27 mouse cellular contexts compared by ENCODE assay signal in genomic region chr3:135869041-135869440, GRCm38 (mm10). TPM values are rescaled to one million over a fixed set of nuclear protein-coding genes. Genes with fewer than 3 reads are reported as not detected.
DNase-seq lines count a peak whose midpoint lies in the region; ATAC-seq and TF ChIP-seq lines count a peak whose summit lies in the region.
"Had no signal": no experiment of that assay in that cellular context is flagged by ENCODE, and none has a peak within 500 bp of the region (broad histone marks: within the 10 kb centered on the region; RNA-seq: fewer than 3 reads in every experiment).

No protein-coding gene starts in this region.

- no peak for ATAC-seq in hindbrain, postnatal 0 days
- ATAC-seq: forebrain, embryonic 13.5 days; inflammation-experienced regulatory T-cells, adult 6 months; liver, embryonic 12.5 days; liver, postnatal 0 days; midbrain, embryonic 13.5 days had no signal

- H3K4me1 ChIP-seq in hindbrain, postnatal 0 days (ENCODE audit: insufficient read depth, low read length), result no peaks in the 10 kb centered on the region
- no peaks in the 10 kb centered on the region for H3K4me1 ChIP-seq in hindbrain, embryonic 10.5 days (replicated peaks)
- H3K4me1 ChIP-seq: embryonic facial prominence, embryonic 10.5 days; embryonic facial prominence, embryonic 15.5 days; forebrain, embryonic 13.5 days; heart, embryonic 10.5 days; heart, embryonic 15.5 days; hindbrain, embryonic 12.5 days; kidney, embryonic 15.5 days; liver, embryonic 12.5 days; midbrain, embryonic 13.5 days had no signal

- no peaks in the 10 kb centered on the region for H3K9me3 ChIP-seq in hindbrain, postnatal 0 days (ENCODE audit: low read length)
- no peaks in the 10 kb centered on the region for H3K9me3 ChIP-seq in hindbrain, embryonic 10.5 days
- H3K9me3 ChIP-seq: embryonic facial prominence, embryonic 10.5 days; embryonic facial prominence, embryonic 15.5 days; forebrain, embryonic 13.5 days; G1E; heart, embryonic 10.5 days; heart, embryonic 15.5 days; hindbrain, embryonic 12.5 days; kidney, embryonic 15.5 days; liver, embryonic 12.5 days; midbrain, embryonic 13.5 days had no signal

- no peak overlapping the region for H3K27ac ChIP-seq in hindbrain, postnatal 0 days
- H3K27ac ChIP-seq in hindbrain, embryonic 10.5 days, result no peak overlapping the region
- H3K27ac ChIP-seq: embryonic facial prominence, embryonic 10.5 days; embryonic facial prominence, embryonic 15.5 days; forebrain, embryonic 13.5 days; heart, embryonic 10.5 days; heart, embryonic 15.5 days; hindbrain, embryonic 12.5 days; kidney, embryonic 15.5 days; liver, embryonic 12.5 days; midbrain, embryonic 13.5 days had no signal

- no peak overlapping the region for H3K9ac ChIP-seq in hindbrain, postnatal 0 days (replicated peaks; ENCODE audit: low read length)
- H3K9ac ChIP-seq: embryonic facial prominence, embryonic 15.5 days; forebrain, embryonic 13.5 days; heart, embryonic 15.5 days; hindbrain, embryonic 12.5 days; kidney, embryonic 15.5 days; liver, embryonic 12.5 days; liver, postnatal 0 days; midbrain, embryonic 13.5 days had no signal

- H3K27me3 ChIP-seq in hindbrain, postnatal 0 days (ENCODE audit: insufficient read depth, low read length), result no peaks in the 10 kb centered on the region
- no peaks in the 10 kb centered on the region for H3K27me3 ChIP-seq in hindbrain, embryonic 10.5 days (ENCODE audit: insufficient read depth, poor library complexity, severe bottlenecking)
- H3K27me3 ChIP-seq: embryonic facial prominence, embryonic 15.5 days; forebrain, embryonic 13.5 days; heart, embryonic 15.5 days; hindbrain, embryonic 12.5 days; kidney, embryonic 15.5 days; liver, embryonic 12.5 days; midbrain, embryonic 13.5 days had no signal

- DNase-seq in cerebellum, adult 18-20 months, result peak; percentile 34 to 35
- DNase-seq in cerebellum, adult 8-10 months, result no peak
- DNase-seq in hindbrain, postnatal 0 days (ENCODE audit: low spot score), result peak; percentile 15
- DNase-seq in hindbrain, embryonic 10.5 days (ENCODE audit: low spot score), result no peak
- peak; percentile 35 for DNase-seq in brain, embryonic 14.5 days (ENCODE audit: low read depth)
- peak; percentile 27 to 31 for DNase-seq in cerebellum, postnatal 36 days
- no peak for DNase-seq in adrenal gland, postnatal 10 days
- DNase-seq: adrenal gland, adult 8-10 months; gastrocnemius, postnatal 25 days; heart, adult 11 months; kidney, adult 11 months; kidney, postnatal 25 days; liver, postnatal 0 days; lung, postnatal 36 days; thymus, adult 18-20 months; thymus, postnatal 25 days had no signal

- no peak overlapping the region for H3K4me2 ChIP-seq in hindbrain, postnatal 0 days (ENCODE audit: low read depth, low read length)
- H3K4me2 ChIP-seq: embryonic facial prominence, embryonic 15.5 days; forebrain, embryonic 13.5 days; heart, embryonic 15.5 days; hindbrain, embryonic 12.5 days; kidney, embryonic 15.5 days; liver, embryonic 12.5 days; midbrain, embryonic 13.5 days had no signal

- no peak overlapping the region for H3K4me3 ChIP-seq in hindbrain, postnatal 0 days (ENCODE audit: low read length)
- no peak overlapping the region for H3K4me3 ChIP-seq in hindbrain, embryonic 10.5 days
- H3K4me3 ChIP-seq: embryonic facial prominence, embryonic 10.5 days; embryonic facial prominence, embryonic 15.5 days; forebrain, embryonic 13.5 days; heart, embryonic 10.5 days; heart, embryonic 15.5 days; hindbrain, embryonic 12.5 days; kidney, embryonic 15.5 days; liver, embryonic 12.5 days; midbrain, embryonic 13.5 days had no signal

- TF ChIP-seq CTCF in hindbrain, postnatal 0 days (IDR thresholded peaks at IDR 0.05; ENCODE audit: low read depth), result no peak
- no peak for TF ChIP-seq CTCF in brain, embryonic 14.5 days (IDR thresholded peaks at IDR 0.05; ENCODE audit: borderline replicate concordance, extremely low read depth, insufficient read depth, insufficient read length)

- H3K36me3 ChIP-seq in hindbrain, postnatal 0 days (ENCODE audit: insufficient read depth, low read length), result no peaks in the 10 kb centered on the region
- H3K36me3 ChIP-seq in hindbrain, embryonic 10.5 days, result no peaks in the 10 kb centered on the region
- H3K36me3 ChIP-seq: embryonic facial prominence, embryonic 10.5 days; embryonic facial prominence, embryonic 15.5 days; heart, embryonic 10.5 days; heart, embryonic 15.5 days; hindbrain, embryonic 12.5 days; kidney, embryonic 15.5 days; midbrain, embryonic 13.5 days had no signal

- 45% methylated on average over 4 of the region's 4 CpGs for WGBS in hindbrain, postnatal 0 days
- WGBS in hindbrain, embryonic 10.5 days, result 70% methylated on average over 4 of the region's 4 CpGs

- TF ChIP-seq POLR2A in brain, embryonic 14.5 days (IDR thresholded peaks at IDR 0.05; ENCODE audit: borderline replicate concordance, extremely low read depth, insufficient read depth, insufficient read length, poor library complexity, severe bottlenecking), result no peak

RNA-seq across cellular contexts. Expression of gene Slc39a8, which starts 44.0 kb away (rescaled TPM):
- total RNA-seq in hindbrain, postnatal 0 days (2014; rRNA removed), result 22.4 TPM in 2 replicates
- polyA plus RNA-seq in hindbrain, postnatal 0 days (2015; fragmentation: Nextera tagmentation; extraction: Ambion mirVana), result 14.5 and 15.5 TPM in 2 replicates
- polyA plus RNA-seq in hindbrain, embryonic 10.5 days (2016; fragmentation: Nextera tagmentation; extraction: Ambion mirVana), result 17.0 and 23.6 TPM in 2 replicates
- polyA plus RNA-seq in brain, embryonic 14.5 days (2012; rRNA removed), result 5.4 and 9.7 TPM in 2 replicates
- 1 to 10 TPM; 6.7 to 8.9 TPM for total RNA-seq in adrenal gland, postnatal 10 days (2021)

Comparison
In these comparisons a context has a peak if more than half of its experiments do, and no peak if none do; other contexts are left out.
1. DNase-seq: peak in cerebellum, adult 18-20 months (2 of 2), hindbrain, postnatal 0 days (single experiment), brain, embryonic 14.5 days (single experiment) and cerebellum, postnatal 36 days (2 of 2); none in cerebellum, adult 8-10 months (single experiment), hindbrain, embryonic 10.5 days (single experiment) and adrenal gland, postnatal 10 days (single experiment).